Mouse (Mus musculus): ENCODE data around the gene Gdf15.
A peak's percentile ranks its signal among the peaks of the same experiment; 100 is the strongest.

Gene Gdf15

GRCm38 (mm10) chr8:70629574-70630531, 2.4 kb downstream of the Gdf15 start:
- DNase-seq (ENCODE audit: inconsistent ontology term): peak; percentile 89

DNA sequence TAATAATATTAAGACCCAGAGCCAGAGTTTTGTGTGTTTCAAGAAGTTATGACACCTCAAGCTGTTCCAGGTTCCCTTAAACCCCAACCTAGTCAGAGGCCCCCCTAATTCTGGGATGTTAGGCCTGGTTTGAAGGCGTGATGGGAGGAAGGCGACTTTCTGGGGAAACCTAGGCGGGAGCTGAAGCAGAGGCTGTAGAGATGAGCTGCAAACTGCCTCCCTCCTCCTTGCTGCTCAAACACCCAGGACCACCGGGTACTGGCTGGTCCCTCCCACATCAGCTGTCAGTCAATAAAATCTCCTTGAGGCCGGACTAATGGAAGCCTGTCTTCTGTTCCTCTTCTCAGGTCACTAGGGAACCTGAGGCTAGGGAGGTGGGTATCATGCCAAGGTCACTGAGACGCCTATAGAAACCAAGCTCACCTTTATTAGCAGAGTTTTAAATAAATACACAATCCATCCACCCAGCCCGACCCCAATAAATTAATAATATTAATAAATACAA, 3.2 kb downstream of the Gdf15 start:
- DNase-seq (ENCODE audit: inconsistent ontology term): no peak

GRCm38 (mm10) chr8:70627041-70627440, 5.2 kb downstream of the Gdf15 start:
- no peak for DNase-seq (ENCODE audit: inconsistent ontology term)

DNA sequence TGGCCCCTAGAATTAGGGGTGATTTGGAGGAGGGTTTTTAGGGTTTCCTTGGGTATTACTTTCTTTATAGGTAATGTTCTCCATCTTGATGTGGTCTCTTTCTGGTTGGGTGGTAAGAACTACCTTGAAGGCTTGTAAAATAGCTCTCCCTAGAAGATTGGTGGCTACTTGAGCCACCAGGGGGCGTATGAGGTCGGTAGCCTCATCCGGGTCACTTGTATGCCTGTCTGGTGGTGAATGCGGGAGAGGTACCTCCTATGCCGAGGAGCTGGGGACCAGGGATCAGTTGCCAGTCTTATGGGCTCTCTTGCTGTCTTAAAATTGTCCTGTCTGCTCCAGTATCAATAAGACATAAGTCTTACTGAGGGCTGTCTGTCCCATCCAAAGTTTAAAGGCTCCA, 7.2 kb downstream of the Gdf15 start:
- no peak for DNase-seq (ENCODE audit: inconsistent ontology term)

GRCm38 (mm10) chr8:70622220-70622619, 10.0 kb downstream of the Gdf15 start:
- DNase-seq (ENCODE audit: inconsistent ontology term): no peak

GRCm38 (mm10) chr8:70618888-70619334, 13.3 kb downstream of the Gdf15 start:
- no peak for DNase-seq (ENCODE audit: inconsistent ontology term)

- no peak for DNase-seq (ENCODE audit: inconsistent ontology term)
Measured at GRCm38 (mm10) chr8:70617985-70618384, 14.3 kb downstream of the Gdf15 start.

- DNase-seq (ENCODE audit: inconsistent ontology term): no peak
Measured at GRCm38 (mm10) chr8:70616645-70617044, 15.6 kb downstream of the Gdf15 start.

DNA sequence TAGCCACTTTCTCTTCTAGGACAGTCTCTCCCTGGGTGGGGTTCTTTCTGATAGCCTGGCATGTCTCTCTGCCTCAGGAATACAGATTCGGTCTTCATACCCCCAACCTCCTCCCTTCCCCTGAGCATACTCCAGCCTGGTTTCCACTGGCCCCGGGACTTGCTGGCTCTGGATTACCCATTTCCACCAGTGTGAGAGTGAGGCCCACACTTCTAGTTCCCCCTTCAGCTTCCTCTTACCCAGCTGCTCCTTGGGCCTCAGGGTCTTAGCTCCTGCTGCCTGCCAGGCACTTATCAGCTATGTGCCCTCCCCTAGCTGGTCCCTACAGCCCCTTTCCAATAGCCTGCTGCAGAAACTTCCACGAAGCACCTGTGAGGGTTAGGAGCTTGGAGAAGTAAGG, 16.4 kb downstream of the Gdf15 start, which contains the start of gene Lrrc25:
Gene Lrrc25 (plus strand): TSS at position 262 of the 400 bp plus-strand sequence.
- no peak for DNase-seq (ENCODE audit: inconsistent ontology term)

DNA sequence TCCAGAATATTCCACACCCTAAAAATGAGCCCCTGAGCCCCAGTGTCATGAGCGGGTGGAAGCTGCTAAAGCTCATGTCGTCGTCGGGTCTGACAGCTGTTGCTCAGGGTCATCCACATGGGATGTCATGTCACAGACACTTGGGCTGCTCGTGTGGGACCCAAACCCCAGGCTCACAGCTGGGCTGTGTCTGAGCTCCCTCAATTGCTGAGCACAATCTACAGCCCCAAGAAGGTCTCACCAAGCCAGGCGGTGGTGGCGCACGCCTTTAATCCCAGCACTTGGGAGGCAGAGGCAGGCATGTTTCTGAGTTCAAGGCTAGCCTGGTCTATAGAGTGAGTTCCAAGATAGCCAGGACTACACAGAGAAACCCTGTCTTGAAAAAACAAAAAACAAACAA, 17.0 kb downstream of the Gdf15 start:
- no peak for DNase-seq (ENCODE audit: inconsistent ontology term)

GRCm38 (mm10) chr8:70614469-70614868, 17.8 kb downstream of the Gdf15 start:
- no peak for DNase-seq (ENCODE audit: inconsistent ontology term)

- DNase-seq (ENCODE audit: inconsistent ontology term): no peak
Measured at GRCm38 (mm10) chr8:70613763-70614162, 18.5 kb downstream of the Gdf15 start.

GRCm38 (mm10) chr8:70611849-70612248, 20.4 kb downstream of the Gdf15 start:
- peak; percentile 70 for DNase-seq (ENCODE audit: inconsistent ontology term)

DNA sequence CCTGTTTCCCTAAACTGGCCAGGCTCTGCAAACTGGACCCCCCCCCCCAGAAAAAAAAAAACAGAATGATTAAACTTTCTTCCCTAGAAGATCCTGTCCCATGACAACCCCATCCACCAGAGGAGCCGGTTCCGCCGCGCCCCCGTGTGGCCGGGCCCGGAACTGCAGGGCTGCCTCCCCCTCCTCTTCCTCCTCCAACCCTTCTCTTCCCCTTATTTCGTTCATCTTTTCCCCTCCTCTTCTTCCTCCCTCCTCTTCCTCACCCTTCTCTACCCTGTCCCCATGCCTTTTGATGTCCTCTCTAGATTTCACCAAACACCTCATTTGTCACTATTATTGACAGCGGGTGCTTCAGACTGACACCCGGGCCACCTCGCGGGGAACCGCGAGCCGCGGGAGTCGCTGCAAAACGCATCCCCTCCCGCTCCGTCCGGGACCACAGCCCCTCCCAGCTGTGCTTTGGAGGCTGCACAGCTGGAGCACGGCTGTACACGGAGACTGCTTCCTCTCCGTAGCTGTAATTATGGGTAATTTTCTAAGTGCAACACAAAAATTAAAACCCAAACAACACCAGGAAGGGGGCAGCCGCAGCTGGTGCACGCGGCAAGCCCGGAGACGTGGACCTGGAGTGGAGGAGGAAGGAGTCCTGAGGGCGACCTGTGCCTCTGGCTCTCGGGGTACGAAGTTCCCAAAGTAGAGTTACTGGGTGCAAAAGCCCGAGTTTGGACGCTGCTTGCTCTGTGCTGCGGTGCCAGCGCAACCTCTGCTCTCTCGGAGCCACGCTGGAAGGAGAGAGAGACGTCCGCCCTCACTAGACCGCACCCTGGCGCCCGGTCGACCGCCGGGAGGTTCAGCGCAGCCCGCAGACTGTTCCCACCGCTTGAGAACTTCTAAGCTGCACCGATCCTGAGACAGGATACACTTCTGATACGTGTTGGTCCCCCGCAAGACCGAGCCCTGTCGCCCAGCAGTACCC, 21.2 kb downstream of the Gdf15 start:
- DNase-seq (ENCODE audit: inconsistent ontology term): peak; percentile 82

GRCm38 (mm10) chr8:70609849-70610795, 22.1 kb downstream of the Gdf15 start:
- peak; percentile 95 for DNase-seq (ENCODE audit: inconsistent ontology term)

- peak; percentile 91 for DNase-seq (ENCODE audit: inconsistent ontology term)
Measured at GRCm38 (mm10) chr8:70609368-70609848, 22.8 kb downstream of the Gdf15 start.

DNA sequence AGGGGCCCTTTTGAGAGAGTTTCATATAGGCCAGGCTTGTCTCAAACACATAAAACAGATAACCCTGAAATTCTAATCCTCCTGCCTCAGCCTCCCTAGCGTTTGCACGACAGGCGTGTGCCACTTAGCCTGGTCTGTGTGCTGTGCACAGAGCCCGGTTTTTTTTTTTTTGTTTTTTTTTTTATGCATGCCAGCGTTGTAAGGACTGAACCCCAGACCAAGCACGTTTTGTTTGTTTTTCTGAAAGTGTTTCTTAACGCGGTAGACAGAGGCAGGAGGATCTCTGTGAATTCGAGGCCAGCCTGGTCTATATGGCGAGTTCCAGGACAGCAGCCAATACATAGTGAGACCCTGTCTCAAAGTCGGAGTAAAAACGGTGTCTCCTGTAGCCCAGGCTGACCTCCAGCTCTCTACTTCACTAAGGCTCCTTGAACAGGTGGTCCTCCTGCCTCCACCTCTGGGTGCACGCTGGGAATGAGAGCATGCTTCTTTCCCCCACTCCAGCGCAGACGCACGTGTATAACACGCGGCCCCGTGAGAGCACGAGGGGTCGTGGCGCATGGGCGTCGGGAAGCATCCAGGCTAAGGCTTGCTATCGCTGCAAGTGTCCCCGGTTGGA, 23.4 kb downstream of the Gdf15 start, which contains the start of gene Ssbp4:
Gene Ssbp4 (minus strand): TSS at position 124 of the 619 bp plus-strand sequence.
- DNase-seq (ENCODE audit: inconsistent ontology term): no peak

- DNase-seq (ENCODE audit: inconsistent ontology term): peak; percentile 72
Measured at GRCm38 (mm10) chr8:70607898-70608748, 24.1 kb downstream of the Gdf15 start.

DNA sequence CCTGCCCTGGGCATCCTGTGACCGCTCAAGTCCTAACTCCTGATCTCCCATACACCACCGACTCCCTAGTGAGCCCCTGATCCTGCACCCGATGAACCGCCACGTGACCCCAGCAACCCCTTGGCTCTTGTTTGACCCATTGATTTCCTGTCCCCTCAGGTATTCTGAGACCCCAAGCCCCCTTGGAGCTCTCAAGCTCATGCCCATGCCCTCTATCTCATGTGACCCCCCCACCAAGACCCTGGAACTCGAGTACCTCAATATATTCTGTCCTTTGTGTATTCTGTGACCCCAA, 24.7 kb downstream of the Gdf15 start:
- no peak for DNase-seq (ENCODE audit: inconsistent ontology term)

All from Muller cell, postnatal 12 days (primary cell).